Mouse (Mus musculus) embryonic facial prominence, embryonic 11.5 days (tissue): Measurements from ENCODE around the gene Fbxl17. TPM values are rescaled to one million over a fixed set of nuclear protein-coding genes. Genes with fewer than 3 reads are reported as not detected.

ENCODE experiments used
- ATAC-seq: fragments of 200-750 bp; cut with Nextera tagmentation; replicated peaks from 2 replicates; pipeline ENCODE4 v1.8.0; 2017; ENCODE audit warnings: low read depth; ENCODE audit not compliant: insufficient number of reproducible peaks, low FRiP score, low TSS enrichment
- DNase-seq: peaks from one replicate; pipeline ENCODE4 v3.0.0-alpha.2; 2015; ENCODE audit warnings: low spot score
- H3K27ac ChIP-seq: fragments of 300-500 bp; sonication (generic); replicated peaks from 2 replicates; pipeline ENCODE4 v1.5.1; 2014; ENCODE audit warnings: mild to moderate bottlenecking, low read depth, low read length, control low read depth
- H3K27me3 ChIP-seq: fragments of 300-500 bp; sonication (generic); 2 replicates; pipeline ENCODE4 v1.6.1; 2014; ENCODE audit warnings: mild to moderate bottlenecking, low read length, moderate library complexity, mixed read lengths; ENCODE audit not compliant: control insufficient read depth, insufficient read depth
- H3K36me3 ChIP-seq: fragments of 300-500 bp; sonication (generic); replicated peaks from 2 replicates; pipeline ENCODE4 v1.6.1; 2014; ENCODE audit warnings: low read depth, mild to moderate bottlenecking, low read length, moderate library complexity, mixed read lengths; ENCODE audit not compliant: control insufficient read depth, insufficient read depth
- H3K4me1 ChIP-seq: fragments of 300-500 bp; sonication (generic); 2 replicates; pipeline ENCODE4 v1.6.1; 2014; ENCODE audit warnings: low read length, mixed read lengths; ENCODE audit not compliant: control insufficient read depth, insufficient read depth
- H3K4me2 ChIP-seq: fragments of 300-500 bp; sonication (generic); 2 replicates; pipeline ENCODE4 v1.6.1; 2014; ENCODE audit warnings: low read depth, mild to moderate bottlenecking, control low read depth, low read length, moderate library complexity
- H3K4me3 ChIP-seq: fragments of 300-500 bp; sonication (generic); 2 replicates; pipeline ENCODE4 v1.5.1; 2014; ENCODE audit warnings: low read depth, low read length, control low read depth
- H3K9ac ChIP-seq: fragments of 300-500 bp; sonication (generic); replicated peaks from 2 replicates; pipeline ENCODE4 v1.6.1; 2014; ENCODE audit warnings: mild to moderate bottlenecking, control low read depth, low read length
- H3K9me3 ChIP-seq: fragments of 300-500 bp; sonication (generic); replicated peaks from 2 replicates; pipeline ENCODE4 v1.6.1; 2016; ENCODE audit warnings: mild to moderate bottlenecking, low read length, inconsistent platforms, mixed read lengths; ENCODE audit not compliant: control insufficient read depth
- WGBS: fragments of 180-500 bp; shearing (Covaris S2); extraction: QIAGEN DNeasy Blood & Tissue Kit; methylation state at CpG from one replicate; pipeline ENCODE4 v1.1.7; 2014; 5-methylcytosine and 5-hydroxymethylcytosine counted together
- polyA plus RNA-seq: library from polyadenylated mRNA; unstranded; fragments of >200 nt; fragmentation: Nextera tagmentation; extraction: Ambion mirVana; gene quantifications from 2 replicates; pipeline ENCODE4 v1.2.1, GENCODE M21; 2014

Fbxl17 gene
- polyA plus RNA-seq, 1 experiment from 2014 or later: 7.7 TPM

GRCm38 (mm10) chr17:63492665-63493273 lies 7.0 kb downstream of the Fbxl17 start:
- H3K9me3 ChIP-seq: no peaks in the 10 kb centered on the region
- H3K4me1 ChIP-seq: no peaks in the 10 kb centered on the region
- H3K27me3 ChIP-seq: no peaks in the 10 kb centered on the region
- DNase-seq: no peak
- no peak overlapping the region for H3K9ac ChIP-seq
- H3K36me3 ChIP-seq: no peaks in the 10 kb centered on the region; the same call in 1 of the 2 replicates
- H3K27ac ChIP-seq: no peak overlapping the region
- ATAC-seq: no peak
- no peak overlapping the region for H3K4me3 ChIP-seq
- no peak overlapping the region for H3K4me2 ChIP-seq
- WGBS: 77% methylated on average over 8 of the region's 8 CpGs

DNA sequence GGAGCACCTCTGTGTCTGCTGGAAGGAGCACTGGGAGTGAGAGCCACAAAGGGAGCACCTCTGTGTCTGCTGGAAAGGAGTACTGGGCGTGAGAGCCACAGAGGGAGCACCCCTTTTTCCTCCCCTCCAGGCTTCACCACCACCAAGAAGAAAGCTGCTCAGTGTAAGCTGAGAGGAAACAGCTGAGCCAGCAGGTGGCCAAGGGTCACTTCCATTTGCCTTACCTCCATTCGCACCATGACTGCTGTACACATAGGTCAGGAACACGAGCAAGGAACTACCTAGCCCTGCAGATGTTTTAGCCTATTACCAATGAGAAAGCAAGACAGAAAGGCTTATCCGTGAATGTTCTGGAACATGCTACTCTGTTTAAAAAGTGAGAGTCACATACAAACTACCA lies 10.3 kb downstream of the Fbxl17 start:
- Histone ChIP-seq H3K36me3 (no peaks in the 10 kb centered on the region; the same call in 1 of the 2 replicates), H3K27ac (no peak overlapping the region), H3K4me1 (no peaks in the 10 kb centered on the region), H3K4me2 (no peak overlapping the region), H3K4me3 (no peak overlapping the region), H3K9ac (no peak overlapping the region), H3K27me3 (no peaks in the 10 kb centered on the region), H3K9me3 (no peaks in the 10 kb centered on the region)
- no peak for ATAC-seq
- no peak for DNase-seq
- 73% methylated on average over 4 of the region's 4 CpGs for WGBS

DNA sequence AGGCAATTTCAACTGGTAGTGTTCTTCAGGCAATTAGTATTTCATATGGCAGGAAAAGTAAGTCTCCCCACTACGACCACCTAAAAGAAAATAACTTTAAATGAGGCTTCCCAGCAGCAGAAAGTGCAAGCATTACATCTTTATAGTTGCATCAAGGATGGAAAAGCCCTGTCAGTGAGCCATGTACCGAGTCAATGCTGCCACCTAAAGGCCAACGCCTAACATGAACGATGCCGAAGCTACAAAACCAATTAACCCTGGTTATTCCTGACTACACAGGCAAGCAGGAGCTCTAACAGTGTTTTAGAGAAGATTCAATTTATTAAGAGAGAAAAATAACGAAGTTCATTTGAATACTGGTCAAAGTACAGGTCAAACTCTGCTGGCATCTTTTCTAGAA lies 32.0 kb downstream of the Fbxl17 start:
- WGBS: 8% methylated on average over 6 of the region's 6 CpGs
- H3K27ac ChIP-seq: no peak overlapping the region
- no peak overlapping the region for H3K9ac ChIP-seq
- no peaks in the 10 kb centered on the region for H3K27me3 ChIP-seq
- H3K4me2 ChIP-seq: no peak overlapping the region
- ATAC-seq (no peak), DNase-seq (peak; percentile 82)
- H3K36me3 ChIP-seq: no peaks in the 10 kb centered on the region
- no peaks in the 10 kb centered on the region for H3K9me3 ChIP-seq
- H3K4me1 ChIP-seq: no peaks in the 10 kb centered on the region
- no peak overlapping the region for H3K4me3 ChIP-seq

- H3K4me3 ChIP-seq: no peak overlapping the region
- no peak overlapping the region for H3K4me2 ChIP-seq
- no peak overlapping the region for H3K27ac ChIP-seq
- H3K27me3 ChIP-seq: no peaks in the 10 kb centered on the region
- H3K36me3 ChIP-seq: no peaks in the 10 kb centered on the region
- no peaks in the 10 kb centered on the region for H3K4me1 ChIP-seq
- H3K9ac ChIP-seq: no peak overlapping the region
- no peak for DNase-seq
- H3K9me3 ChIP-seq: no peaks in the 10 kb centered on the region
- no peak for ATAC-seq
- WGBS: 87% methylated on average over 1 of the region's 1 CpGs
Measured at GRCm38 (mm10) chr17:63465239-63465638, 34.6 kb downstream of the Fbxl17 start.

DNA sequence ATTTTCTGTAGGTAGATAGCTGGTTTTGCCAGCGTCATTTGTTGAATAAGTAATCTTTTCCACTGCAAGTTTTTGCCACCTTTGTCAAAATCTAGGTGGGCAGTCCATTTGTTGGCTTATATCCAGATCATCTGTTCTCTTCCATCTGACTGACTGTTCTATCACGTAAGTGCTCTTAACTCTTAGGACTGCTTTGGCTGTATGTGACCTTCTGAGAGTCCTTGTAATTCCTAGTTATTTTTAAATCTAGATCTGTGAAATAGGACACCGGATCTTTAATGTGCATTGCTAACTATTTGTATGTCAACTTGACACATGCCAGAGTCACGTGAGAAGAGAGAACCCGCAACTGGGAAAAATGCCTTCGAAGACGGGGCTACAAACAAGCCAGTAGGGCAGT lies 37.3 kb downstream of the Fbxl17 start:
- DNase-seq (no peak), ATAC-seq (no peak)
- Histone ChIP-seq H3K9ac (no peak overlapping the region), H3K4me3 (no peak overlapping the region), H3K4me2 (no peak overlapping the region), H3K36me3 (no peaks in the 10 kb centered on the region), H3K27ac (no peak overlapping the region), H3K27me3 (no peaks in the 10 kb centered on the region), H3K4me1 (no peaks in the 10 kb centered on the region), H3K9me3 (no peaks in the 10 kb centered on the region)
- 75% methylated on average over 7 of the region's 7 CpGs for WGBS

DNA sequence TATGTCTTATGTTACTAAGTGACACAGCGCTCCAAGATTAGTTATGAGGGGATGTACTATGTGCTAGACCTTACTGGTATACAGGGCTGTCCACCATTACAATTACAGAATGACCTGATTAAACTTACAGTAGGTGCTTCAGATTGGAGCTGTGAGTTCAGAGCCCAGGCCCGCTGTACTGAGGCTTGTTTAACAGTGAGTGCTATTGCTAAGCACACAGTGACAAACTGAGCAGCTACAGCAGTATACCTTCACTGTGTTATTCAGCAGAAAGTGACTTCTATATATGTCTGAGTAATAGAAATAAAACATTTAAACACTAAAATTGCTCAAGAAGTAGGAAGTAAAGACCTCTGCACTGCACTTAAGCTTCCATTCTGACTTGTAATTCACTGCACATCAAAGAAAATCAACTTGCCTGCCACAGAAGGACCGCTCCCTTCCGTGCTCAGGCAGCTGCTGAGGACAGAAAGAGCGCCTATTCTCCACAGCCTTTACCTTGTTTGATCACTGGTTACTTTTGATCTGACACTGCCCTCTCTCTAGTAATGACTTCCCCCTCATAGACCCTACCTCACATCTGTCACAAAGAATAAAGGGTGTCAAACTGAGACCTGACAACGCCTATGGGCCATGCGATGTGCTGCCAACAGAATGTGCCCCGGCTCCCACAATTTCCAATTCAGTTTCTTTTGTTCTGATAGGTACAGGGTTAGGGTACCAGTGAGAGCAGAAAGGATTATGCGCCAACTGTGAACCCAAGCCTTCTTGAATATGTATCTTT lies 39.9 kb downstream of the Fbxl17 start:
- H3K27ac ChIP-seq: no peak overlapping the region

GRCm38 (mm10) chr17:63458052-63458451 lies 41.8 kb downstream of the Fbxl17 start:
- Histone ChIP-seq H3K9ac (no peak overlapping the region), H3K4me2 (no peak overlapping the region), H3K27ac (no peak overlapping the region), H3K9me3 (no peaks in the 10 kb centered on the region), H3K4me3 (no peak overlapping the region), H3K4me1 (no peaks in the 10 kb centered on the region), H3K36me3 (no peaks in the 10 kb centered on the region), H3K27me3 (no peaks in the 10 kb centered on the region)
- ATAC-seq: no peak
- 88% methylated on average over 3 of the region's 3 CpGs for whole genome bisulfite sequencing
- DNase-seq: no peak

More for the DNA sequence above, 39.9 kb downstream of the Fbxl17 start:
- no peaks in the 10 kb centered on the region for H3K4me1 ChIP-seq
- H3K36me3 ChIP-seq: no peaks in the 10 kb centered on the region
- no peak overlapping the region for H3K4me3 ChIP-seq
- no peaks in the 10 kb centered on the region for H3K27me3 ChIP-seq
- no peak overlapping the region for H3K9ac ChIP-seq
- DNase-seq (no peak), ATAC-seq (no peak)
- H3K9me3 ChIP-seq: no peaks in the 10 kb centered on the region
- 64% methylated on average over 9 of the region's 9 CpGs for WGBS
- no peak overlapping the region for H3K4me2 ChIP-seq

- Histone ChIP-seq H3K27ac (no peak overlapping the region), H3K4me2 (no peak overlapping the region), H3K36me3 (no peaks in the 10 kb centered on the region), H3K27me3 (no peaks in the 10 kb centered on the region), H3K9me3 (no peaks in the 10 kb centered on the region), H3K4me3 (no peak overlapping the region), H3K9ac (no peak overlapping the region), H3K4me1 (no peaks in the 10 kb centered on the region)
- ATAC-seq (no peak), DNase-seq (no peak)
- 67% methylated on average over 10 of the region's 10 CpGs for WGBS
Measured at GRCm38 (mm10) chr17:63451311-63452006, 48.4 kb downstream of the Fbxl17 start.
